Mouse (Mus musculus) megakaryocyte, embryonic 14.5 days (primary cell): Measurements from ENCODE around the gene Papln.

ENCODE experiments used
- FLI1 ChIP-seq: IDR thresholded peaks from 2 replicates; pipeline ENCODE4 v1.6.1; 2012; ENCODE audit warnings: low read length, inconsistent platforms, mixed read lengths
- GATA1 ChIP-seq: IDR thresholded peaks from 3 replicates; pipeline ENCODE4 v1.6.1; 2012; ENCODE audit warnings: mixed read lengths, low read length, inconsistent platforms, borderline replicate concordance

GRCm38 (mm10) chr12:83833979-83834378 is 70.5 kb downstream of the Papln start:
- TF ChIP-seq GATA1 = no peak
- TF ChIP-seq FLI1 = no peak
